Mouse (Mus musculus) forebrain, embryonic 13.5 days (tissue): ENCODE data around the gene Abhd15. TPM values are rescaled to one million over a fixed set of nuclear protein-coding genes. Genes with fewer than 3 reads are reported as not detected.
"Not testable (repeated sequence)": the region's sequence is repeated elsewhere in the genome, so short reads cannot be mapped to it uniquely, and the experiment has no call there.

Source experiments
- ATAC-seq: fragments of 200-750 bp; cut with Nextera tagmentation; 2 replicates; pipeline ENCODE4 v1.8.0; 2017
- H3K27ac ChIP-seq: fragments of 300-500 bp; sonication (generic); 2 replicates; pipeline ENCODE4 v1.5.1; 2015; ENCODE audit warnings: inconsistent platforms, mild to moderate bottlenecking, moderate library complexity
- H3K27me3 ChIP-seq: fragments of 300-500 bp; sonication (generic); 2 replicates; pipeline ENCODE4 v1.6.1; 2015; ENCODE audit warnings: mild to moderate bottlenecking, inconsistent platforms
- H3K36me3 ChIP-seq: fragments of 300-500 bp; sonication (generic); 2 replicates; pipeline ENCODE4 v1.6.1; 2015; ENCODE audit warnings: mild to moderate bottlenecking, inconsistent platforms; ENCODE audit not compliant: poor library complexity, severe bottlenecking
- H3K4me1 ChIP-seq: fragments of 300-500 bp; sonication (generic); 2 replicates; pipeline ENCODE4 v1.6.1; 2015; ENCODE audit warnings: inconsistent platforms
- H3K4me2 ChIP-seq: fragments of 300-500 bp; sonication (generic); 2 replicates; pipeline ENCODE4 v1.6.1; 2015; ENCODE audit warnings: inconsistent platforms, mild to moderate bottlenecking, moderate library complexity
- H3K4me3 ChIP-seq: fragments of 300-500 bp; sonication (generic); 2 replicates; pipeline ENCODE4 v1.5.1; 2015; ENCODE audit warnings: mild to moderate bottlenecking, inconsistent platforms
- H3K9ac ChIP-seq: fragments of 300-500 bp; sonication (generic); 2 replicates; pipeline ENCODE4 v1.6.1; 2015; ENCODE audit warnings: mild to moderate bottlenecking, inconsistent platforms
- H3K9me3 ChIP-seq: fragments of 300-500 bp; sonication (generic); replicated peaks from 2 replicates; pipeline ENCODE4 v1.6.1; 2016; ENCODE audit warnings: inconsistent platforms
- WGBS: fragments of 180-500 bp; shearing (Covaris S2); methylation state at CpG from one replicate; pipeline ENCODE4 v1.1.7; 2015; 5-methylcytosine and 5-hydroxymethylcytosine counted together
- polyA plus RNA-seq: library from polyadenylated mRNA; unstranded; fragments of >200 nt; fragmentation: Nextera tagmentation; extraction: Ambion mirVana; gene quantifications from 2 replicates; pipeline ENCODE4 v1.2.1, GENCODE M21; 2015

Gene Abhd15
- polyA plus RNA-seq, 1 experiment from 2014 or later: 3.0 TPM

- ATAC-seq: no peak
- WGBS: 71% methylated on average over 5 of the region's 5 CpGs
- Histone ChIP-seq H3K27me3 (peaks cover 29% of the 10 kb centered on the region), H3K9me3 (no peaks in the 10 kb centered on the region), H3K27ac (no peak overlapping the region), H3K36me3 (no peaks in the 10 kb centered on the region), H3K4me3 (no peak overlapping the region), H3K4me1 (peaks cover 55% of the 10 kb centered on the region), H3K4me2 (no peak overlapping the region), H3K9ac (no peak overlapping the region)
Measured at GRCm38 (mm10) chr11:77516553-77517425, 1.9 kb downstream of the Abhd15 start.

DNA sequence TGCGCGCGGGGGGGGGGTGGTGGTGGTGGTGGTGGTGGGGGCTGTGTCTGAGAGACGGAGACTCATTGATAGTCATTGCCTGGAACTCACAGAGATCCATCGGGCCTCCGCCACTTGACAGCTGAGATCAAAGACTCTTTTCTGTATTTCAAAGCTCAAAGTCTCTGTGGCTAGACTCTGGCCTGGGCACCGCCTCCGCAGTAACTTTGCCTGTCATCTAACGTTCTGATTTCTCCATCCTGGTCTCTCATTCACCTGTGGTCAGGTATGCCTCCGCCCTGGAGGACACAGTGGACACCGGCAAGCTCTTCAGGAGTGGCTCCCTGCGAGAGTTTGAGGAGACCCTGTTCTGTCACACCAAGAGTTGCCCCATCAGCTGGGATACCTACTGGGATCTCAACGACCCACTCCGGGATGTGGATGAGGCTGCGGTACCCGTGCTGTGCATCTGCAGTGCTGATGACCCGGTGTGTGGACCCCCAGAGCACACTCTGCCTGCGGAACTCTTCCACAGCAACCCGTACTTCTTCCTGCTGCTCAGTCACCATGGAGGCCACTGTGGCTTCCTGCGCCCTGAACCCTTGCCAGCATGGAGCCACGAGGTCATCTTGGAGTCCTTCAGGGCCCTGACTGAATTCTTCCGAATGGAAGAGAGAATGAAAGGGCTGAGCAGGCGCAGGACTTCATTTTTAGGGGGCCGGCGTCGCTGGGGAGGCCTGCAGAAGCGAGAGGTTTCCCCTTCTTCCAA is 3.3 kb downstream of the Abhd15 start:
- WGBS: 80% methylated on average over 27 of the region's 27 CpGs

GRCm38 (mm10) chr11:77519043-77519442 is 4.1 kb downstream of the Abhd15 start, which contains the start of gene Gm10392:
Gene Gm10392 (minus strand): TSS chr11:77519198.
- no peaks in the 10 kb centered on the region for H3K36me3 ChIP-seq
- no peak within 1 kb of the TSS for H3K4me3 ChIP-seq
- H3K27ac ChIP-seq: no peak within 1 kb of the TSS
- H3K4me2 ChIP-seq: no peak within 1 kb of the TSS
- 83% methylated on average over 5 of the region's 5 CpGs for WGBS
- ATAC-seq: no peak
- no peaks in the 10 kb centered on the region for H3K9me3 ChIP-seq
- peaks cover 39% of the 10 kb centered on the region for H3K4me1 ChIP-seq
- H3K27me3 ChIP-seq: peaks cover 28% of the 10 kb centered on the region
- H3K9ac ChIP-seq: no peak within 1 kb of the TSS; the same call in 1 of the 2 replicates

More for the DNA sequence above, 3.3 kb downstream of the Abhd15 start:
- Histone ChIP-seq H3K27me3 (peaks cover 29% of the 10 kb centered on the region), H3K36me3 (no peaks in the 10 kb centered on the region), H3K9me3 (no peaks in the 10 kb centered on the region), H3K4me2 (no peak overlapping the region), H3K27ac (no peak overlapping the region), H3K4me1 (peaks cover 46% of the 10 kb centered on the region), H3K4me3 (no peak overlapping the region), H3K9ac (no peak overlapping the region)
- ATAC-seq: no peak

DNA sequence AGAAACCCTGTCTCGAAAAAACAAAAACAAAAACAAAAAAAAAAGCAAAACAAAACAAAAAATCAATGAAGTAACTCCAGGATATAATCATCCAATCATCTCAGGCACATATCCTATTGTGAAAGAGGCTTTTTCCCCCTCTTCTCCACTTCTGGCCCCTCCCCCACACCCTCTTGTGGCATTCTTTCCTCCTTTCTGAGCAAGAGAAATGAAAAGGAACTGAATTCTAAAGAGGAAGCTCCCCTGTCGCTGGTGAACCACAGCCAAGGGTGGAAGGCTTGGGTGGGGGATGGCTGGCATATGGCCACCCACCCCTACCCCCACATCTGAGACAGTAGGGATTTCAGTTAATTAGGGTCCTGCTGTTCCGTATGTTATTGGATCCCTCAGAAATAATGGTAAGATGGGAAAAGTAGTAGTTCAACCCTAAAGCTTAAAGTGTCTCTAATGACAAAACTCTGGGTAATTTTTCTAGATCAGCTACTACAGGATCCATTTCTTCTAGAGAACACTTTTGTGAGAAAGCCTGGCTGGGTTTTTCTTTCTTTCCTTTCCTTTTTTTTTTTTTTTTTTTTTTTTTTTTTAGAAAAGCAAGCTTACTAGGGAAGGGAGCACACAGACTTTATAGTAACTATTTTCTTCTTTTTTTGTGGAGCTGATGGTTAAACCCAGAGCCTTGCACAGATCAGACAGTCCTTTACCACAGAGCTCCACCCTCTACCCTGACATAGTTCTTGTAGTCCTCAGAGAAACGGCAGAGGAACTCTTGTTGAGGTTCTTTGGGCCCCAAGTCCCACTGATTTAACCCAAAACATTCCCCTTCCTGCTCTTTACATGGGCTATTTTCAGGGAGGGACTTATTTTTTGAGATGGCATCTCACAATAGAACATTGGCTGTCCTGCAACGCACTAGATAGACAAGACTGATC is 5.9 kb downstream of the Abhd15 start:
- H3K27me3 ChIP-seq: peaks cover 14% of the 10 kb centered on the region
- WGBS: 43% methylated on average over 5 of the region's 5 CpGs
- H3K4me2 ChIP-seq: no peak overlapping the region
- H3K9me3 ChIP-seq: no peaks in the 10 kb centered on the region
- H3K4me3 ChIP-seq: no peak overlapping the region
- ATAC-seq: no peak
- H3K36me3 ChIP-seq: no peaks in the 10 kb centered on the region
- H3K27ac ChIP-seq: no peak overlapping the region
- no peak overlapping the region for H3K9ac ChIP-seq
- H3K4me1 ChIP-seq: peaks cover 21% of the 10 kb centered on the region

DNA sequence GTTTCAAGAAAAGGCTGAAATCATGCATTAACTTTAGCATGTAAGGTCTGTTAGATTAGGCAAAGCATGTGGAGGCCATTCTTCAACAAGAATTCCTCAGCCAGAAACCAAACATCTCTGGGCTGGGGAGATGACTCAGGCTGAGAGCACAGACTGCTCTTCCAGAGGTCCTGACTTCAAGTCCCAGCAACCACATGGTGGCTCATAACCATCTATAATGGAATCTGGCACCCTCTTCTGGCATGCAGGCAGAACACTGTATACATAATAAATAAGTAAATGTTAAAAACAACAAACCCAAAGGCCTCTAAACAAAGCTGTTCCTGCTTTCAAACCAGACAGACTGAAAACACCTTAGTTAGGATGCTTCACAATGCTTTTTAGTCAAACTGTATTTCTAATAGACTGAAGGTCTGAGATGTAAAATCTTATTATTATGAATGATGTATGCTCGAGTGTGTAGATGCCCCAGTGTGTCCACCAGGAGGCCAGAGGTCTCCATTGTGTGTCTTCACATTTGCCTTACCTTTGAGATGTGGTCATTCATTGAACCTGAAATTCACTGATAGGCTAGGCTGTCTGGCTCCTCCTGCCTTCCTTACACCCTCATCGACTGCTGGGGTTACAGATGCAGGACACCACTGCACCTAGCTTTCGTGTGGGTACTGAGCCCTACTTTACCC is 11.0 kb downstream of the Abhd15 start:
- Histone ChIP-seq H3K4me1 (no peaks in the 10 kb centered on the region), H3K9me3 (no peaks in the 10 kb centered on the region), H3K9ac (no peak overlapping the region), H3K27ac (no peak overlapping the region), H3K4me3 (no peak overlapping the region), H3K4me2 (no peak overlapping the region), H3K27me3 (no peaks in the 10 kb centered on the region), H3K36me3 (peaks cover 8% of the 10 kb centered on the region)
- no peak for ATAC-seq
- WGBS: 81% methylated on average over 3 of the region's 3 CpGs

GRCm38 (mm10) chr11:77528420-77528819 is 13.5 kb downstream of the Abhd15 start:
- not testable (repeated sequence) for H3K27ac ChIP-seq, H3K4me1 ChIP-seq, H3K27me3 ChIP-seq, H3K9ac ChIP-seq, H3K4me2 ChIP-seq, ATAC-seq, H3K36me3 ChIP-seq, H3K4me3 ChIP-seq, H3K9me3 ChIP-seq
- 90% methylated on average over 3 of the region's 3 CpGs for WGBS

GRCm38 (mm10) chr11:77529644-77530043 is 14.7 kb downstream of the Abhd15 start:
- Histone ChIP-seq H3K27ac (no peak overlapping the region), H3K36me3 (peaks cover 11% of the 10 kb centered on the region), H3K9me3 (no peaks in the 10 kb centered on the region), H3K4me1 (no peaks in the 10 kb centered on the region), H3K27me3 (no peaks in the 10 kb centered on the region), H3K4me3 (no peak overlapping the region), H3K9ac (no peak overlapping the region), H3K4me2 (no peak overlapping the region)
- 88% methylated on average over 3 of the region's 3 CpGs for WGBS
- ATAC-seq: no peak

DNA sequence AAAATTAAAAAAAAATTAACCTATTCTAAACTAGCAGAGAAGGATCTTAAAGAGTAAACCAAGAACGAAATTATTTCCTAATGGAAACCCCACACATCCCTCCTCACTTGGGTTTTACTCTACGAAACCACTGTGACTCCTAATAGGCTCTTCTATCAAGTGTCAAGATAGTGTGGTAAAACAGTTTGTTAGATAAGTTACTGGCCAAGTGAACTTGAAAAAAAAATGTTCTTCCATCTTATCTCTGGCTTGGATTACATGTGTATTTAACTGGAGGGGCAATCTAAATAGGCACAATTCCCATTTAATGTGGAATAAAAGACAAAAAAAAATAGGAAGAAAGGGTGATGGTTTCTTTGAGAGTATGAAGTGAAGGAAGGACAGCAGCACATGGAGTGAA is 15.9 kb downstream of the Abhd15 start:
- Histone ChIP-seq H3K4me2 (no peak overlapping the region), H3K27me3 (no peaks in the 10 kb centered on the region), H3K27ac (no peak overlapping the region), H3K4me1 (no peaks in the 10 kb centered on the region), H3K9ac (no peak overlapping the region), H3K36me3 (peaks cover 16% of the 10 kb centered on the region), H3K4me3 (no peak overlapping the region), H3K9me3 (no peaks in the 10 kb centered on the region)
- 93% methylated on average over 2 of the region's 2 CpGs for WGBS
- no peak for ATAC-seq

DNA sequence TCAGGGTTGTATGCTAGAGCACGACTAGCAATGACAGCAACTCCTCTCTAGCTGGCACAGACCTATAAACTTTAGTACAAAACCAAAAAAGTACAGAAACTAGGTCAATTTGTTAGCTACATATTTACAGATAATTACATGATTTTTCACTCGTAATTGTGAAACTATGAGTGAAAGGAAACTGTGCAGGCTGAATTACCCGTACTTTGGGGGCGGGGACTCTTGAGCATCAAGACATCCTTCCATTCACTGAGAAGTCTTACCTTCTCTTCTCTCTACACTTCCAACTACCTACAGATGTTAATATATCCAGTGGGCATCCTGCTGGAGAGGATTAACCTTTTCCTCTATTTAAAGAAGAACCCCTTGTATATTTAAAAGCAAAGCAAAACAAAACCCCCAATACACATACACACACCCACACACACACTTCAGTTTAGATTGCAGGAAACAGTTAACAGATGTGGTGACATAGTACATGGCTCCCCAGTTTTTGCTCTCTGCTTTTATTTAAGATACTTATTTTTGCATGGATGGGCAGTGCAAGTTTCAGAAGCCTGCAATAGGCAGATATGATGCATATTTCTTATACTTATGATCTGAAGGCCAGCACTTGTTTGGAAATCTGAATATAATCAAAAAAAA is 17.4 kb downstream of the Abhd15 start:
- Histone ChIP-seq H3K4me1 (no peaks in the 10 kb centered on the region), H3K4me2 (no peak overlapping the region), H3K9me3 (no peaks in the 10 kb centered on the region), H3K36me3 (peaks cover 25% of the 10 kb centered on the region), H3K9ac (no peak overlapping the region), H3K27ac (no peak overlapping the region), H3K4me3 (no peak overlapping the region), H3K27me3 (no peaks in the 10 kb centered on the region)
- 88% methylated on average over 4 of the region's 4 CpGs for WGBS
- ATAC-seq: no peak

DNA sequence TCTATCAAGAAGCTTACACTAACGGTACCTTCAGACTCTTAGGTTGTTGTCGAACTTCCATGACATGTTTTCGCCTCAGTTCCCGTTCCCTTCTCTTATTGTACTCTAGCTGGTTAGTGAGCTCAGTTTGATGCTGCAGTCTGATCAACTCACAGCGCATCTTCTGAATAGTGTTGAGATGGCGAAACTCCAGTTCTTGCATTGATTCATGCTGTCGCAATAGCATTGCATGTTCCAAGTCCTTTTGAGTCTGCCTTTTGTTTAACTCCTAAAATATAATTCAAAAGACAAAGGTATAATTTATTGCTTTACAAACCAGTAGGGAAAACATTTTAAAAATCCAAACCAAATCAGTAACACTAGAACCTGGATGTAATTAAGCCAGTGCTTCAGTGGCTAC is 30.3 kb downstream of the Abhd15 start:
- no peak overlapping the region for H3K4me3 ChIP-seq
- H3K27ac ChIP-seq: no peak overlapping the region
- H3K4me1 ChIP-seq: no peaks in the 10 kb centered on the region
- H3K9ac ChIP-seq: no peak overlapping the region
- 93% methylated on average over 7 of the region's 7 CpGs for WGBS
- H3K27me3 ChIP-seq: no peaks in the 10 kb centered on the region
- H3K4me2 ChIP-seq: no peak overlapping the region
- no peak for ATAC-seq
- peaks cover 86% of the 10 kb centered on the region for H3K36me3 ChIP-seq
- H3K9me3 ChIP-seq: no peaks in the 10 kb centered on the region

GRCm38 (mm10) chr11:77585201-77585600 is 70.3 kb downstream of the Abhd15 start:
- Histone ChIP-seq H3K9me3 (no peaks in the 10 kb centered on the region), H3K27me3 (no peaks in the 10 kb centered on the region), H3K4me2 (no peak overlapping the region), H3K4me1 (no peaks in the 10 kb centered on the region), H3K27ac (no peak overlapping the region), H3K36me3 (peaks cover 39% of the 10 kb centered on the region), H3K4me3 (no peak overlapping the region), H3K9ac (no peak overlapping the region)
- 81% methylated on average over 3 of the region's 3 CpGs for WGBS
- no peak for ATAC-seq
